Mouse (Mus musculus) cortical plate, adult 2 months (tissue): ENCODE measurements at regions not wholly inside any gene's neighbourhood (a gene's known extent, or its start where the extent isn't known, plus 50 kb on each side); places are given as distances from the start of the nearest gene placed in this dataset.

Source experiments
- CTCF ChIP-seq: fragments of 200-500 bp; IDR thresholded peaks from 2 replicates; pipeline ENCODE4 v1.5.1; 2011; ENCODE audit warnings: mild to moderate bottlenecking, control low read depth, low read length; ENCODE audit not compliant: insufficient read depth; ENCODE audit errors: extremely low read depth
- POLR2A ChIP-seq: fragments of 200-500 bp; IDR thresholded peaks from 2 replicates; pipeline ENCODE4 v1.6.1; 2011; ENCODE audit warnings: mild to moderate bottlenecking, low read length, control low read depth; ENCODE audit not compliant: insufficient read depth; ENCODE audit errors: extremely low read depth

GRCm38 (mm10) chr15:63693561-63693960, 151.4 kb downstream of the Gsdmc2 start:
- TF ChIP-seq CTCF: no peak
- TF ChIP-seq POLR2A: no peak
